Mouse (Mus musculus): ENCODE results near the gene Os9.
"Not testable (repeated sequence)": the region's sequence is repeated elsewhere in the genome, so short reads cannot be mapped to it uniquely, and the experiment has no call there.

Gene Os9

GRCm38 (mm10) chr10:127063913-127064870 is 56.7 kb downstream of the Os9 start:
- no peak for DNase-seq (ENCODE audit: low spot score)

DNA sequence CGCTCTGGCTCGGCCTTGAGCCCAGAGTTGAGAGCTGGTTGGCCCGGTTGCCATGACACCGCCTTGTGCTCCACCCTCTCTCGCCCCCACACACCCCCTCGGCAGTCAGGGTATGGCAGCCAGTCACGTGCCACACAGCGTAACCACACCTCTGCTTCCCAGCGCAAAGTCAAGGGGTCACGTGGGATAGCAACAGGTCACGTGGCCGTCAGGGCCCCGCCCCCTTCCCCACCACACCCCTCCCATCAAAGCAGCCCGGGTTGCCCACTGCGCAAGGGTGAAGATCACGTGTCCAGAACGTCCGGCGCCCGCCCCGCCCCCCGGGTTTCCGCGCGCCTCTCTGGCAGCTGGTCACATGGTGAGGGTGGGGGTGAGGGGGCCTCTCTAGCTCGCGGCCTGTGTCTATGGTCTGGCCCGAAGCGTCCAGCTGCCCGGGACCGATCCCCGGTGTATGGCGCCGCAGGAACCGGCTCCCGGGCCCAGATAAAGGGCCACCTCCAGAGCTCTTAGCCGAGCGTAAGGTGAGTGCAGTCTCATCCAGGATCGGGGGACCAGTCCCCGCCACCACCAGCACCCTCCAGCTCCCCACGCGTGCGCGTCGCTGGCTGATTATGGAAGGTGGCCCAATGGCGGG is 57.6 kb downstream of the Os9 start, which contains the start of gene Cdk4:
Cdk4 (plus strand) TSS at position 296 of the 634 bp plus-strand sequence.
- peak; percentile 85 for DNase-seq (ENCODE audit: low spot score)

- DNase-seq (ENCODE audit: low spot score), result no peak
These were observed 58.4 kb downstream of the Os9 start for GRCm38 (mm10) chr10:127062503-127062902.

GRCm38 (mm10) chr10:127062101-127062500 is 58.8 kb downstream of the Os9 start:
- DNase-seq (ENCODE audit: low spot score), result not testable (repeated sequence)

GRCm38 (mm10) chr10:127061513-127061912 is 59.4 kb downstream of the Os9 start:
- DNase-seq (ENCODE audit: low spot score), result no peak

DNA sequence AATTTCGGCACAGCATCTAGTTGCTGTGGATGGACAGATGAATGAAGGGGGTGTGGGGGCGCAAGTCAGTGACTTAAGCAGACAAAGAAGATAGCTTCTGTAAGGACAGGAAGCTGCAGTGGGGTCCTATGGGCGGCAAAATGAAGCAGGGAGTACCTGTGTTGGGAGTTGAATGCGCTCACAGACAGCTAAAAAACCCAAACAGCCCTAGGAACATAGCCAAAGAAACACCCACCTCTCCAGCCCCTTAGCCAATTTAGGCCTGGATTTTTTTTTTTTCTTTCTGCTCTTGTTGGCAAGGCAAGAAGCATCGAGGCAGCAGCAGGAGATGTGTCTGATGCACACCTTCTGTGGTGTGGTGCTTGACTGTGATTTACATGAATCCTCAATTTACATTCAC is 59.8 kb downstream of the Os9 start:
- no peak for DNase-seq (ENCODE audit: low spot score)

- DNase-seq (ENCODE audit: low spot score), result peak; percentile 48
These were observed 60.7 kb downstream of the Os9 start, which contains the start of gene March9 for GRCm38 (mm10) chr10:127059968-127060916. TSS of gene March9 (minus strand) at chr10:127060184.

GRCm38 (mm10) chr10:127059174-127059967 is 61.6 kb downstream of the Os9 start:
- DNase-seq (ENCODE audit: low spot score), result no peak

DNA sequence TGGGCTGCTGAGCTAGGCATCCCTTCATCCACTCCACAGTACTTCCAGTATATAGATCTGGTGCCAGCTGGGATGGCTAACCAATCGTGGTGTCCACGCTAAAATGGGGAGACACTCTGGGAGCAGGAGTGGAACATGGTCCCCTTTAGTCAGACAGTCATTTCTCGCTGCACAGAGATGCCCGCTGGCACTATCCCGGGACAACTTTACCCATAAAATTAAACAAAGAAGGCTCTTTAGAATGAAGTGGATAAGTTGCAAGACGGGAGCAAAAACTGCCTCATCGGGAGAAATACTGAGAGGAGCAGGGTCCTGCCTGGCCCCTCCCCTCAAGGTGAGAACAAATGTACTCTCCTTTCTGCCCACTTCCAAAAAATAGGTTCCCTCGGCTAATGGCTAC is 62.2 kb downstream of the Os9 start:
- DNase-seq (ENCODE audit: low spot score), result no peak

DNA sequence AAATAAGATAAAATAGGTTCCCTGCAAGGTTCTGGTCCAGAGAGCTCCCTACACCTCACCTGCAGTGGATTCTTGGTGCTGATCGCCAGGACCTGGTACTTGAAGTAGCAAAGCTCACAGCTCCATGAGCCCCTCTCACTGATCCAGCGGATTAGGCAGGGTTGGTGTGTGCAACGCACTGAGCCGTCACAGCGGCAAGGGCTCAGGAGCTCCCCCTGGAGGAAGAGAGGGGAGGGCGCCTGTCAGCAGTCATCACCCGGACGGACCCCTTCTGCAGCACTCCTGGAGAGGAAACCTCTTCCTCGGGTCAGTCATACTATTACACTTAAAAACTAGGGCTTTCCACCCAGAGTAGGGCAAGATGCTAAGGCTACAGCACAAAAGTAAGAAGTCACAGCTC is 62.8 kb downstream of the Os9 start:
- DNase-seq (ENCODE audit: low spot score), result peak; percentile 57

DNA sequence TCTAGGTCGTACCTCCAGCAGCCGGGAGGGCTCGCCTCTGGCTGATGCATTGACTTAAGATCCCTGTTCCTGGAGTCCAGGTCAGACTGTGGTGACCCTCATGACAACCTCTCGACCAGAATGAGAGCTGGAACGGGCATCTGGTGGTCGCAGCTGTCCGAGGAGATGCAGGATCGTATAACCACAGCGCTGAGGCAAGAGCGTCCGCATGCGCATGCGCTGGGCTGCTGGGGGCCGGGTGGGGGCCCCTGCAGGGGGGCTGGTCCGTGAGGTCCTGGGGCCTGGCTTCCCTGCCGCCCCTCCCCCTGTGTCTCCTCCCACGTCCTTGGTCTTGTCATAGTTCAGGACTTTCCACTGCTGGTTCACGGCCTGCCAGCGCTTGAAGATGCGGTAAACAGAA is 64.4 kb downstream of the Os9 start:
- no peak for DNase-seq (ENCODE audit: low spot score)

DNA sequence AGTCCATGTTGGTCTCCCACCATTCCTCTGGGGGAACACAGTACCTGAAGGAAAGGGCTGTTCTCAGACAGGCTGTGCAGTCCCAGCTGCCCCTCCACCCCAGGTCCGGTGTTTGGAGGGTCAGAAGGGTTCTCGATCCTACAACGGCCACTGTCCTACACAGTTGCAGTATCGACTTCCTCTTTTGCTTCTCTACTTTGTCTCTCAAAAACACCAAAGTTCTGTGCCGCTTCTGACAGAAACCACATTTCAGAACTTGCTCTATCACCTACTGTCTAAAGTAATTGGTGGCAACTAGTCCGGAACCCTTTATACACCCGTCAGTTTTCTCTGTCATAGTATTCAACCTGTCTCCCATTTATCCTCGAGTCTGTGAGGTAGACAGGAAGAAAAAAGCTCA is 65.5 kb downstream of the Os9 start:
- DNase-seq (ENCODE audit: low spot score), result no peak

- no peak for DNase-seq (ENCODE audit: low spot score)
These were observed 66.3 kb downstream of the Os9 start for GRCm38 (mm10) chr10:127054646-127055045.

- DNase-seq (ENCODE audit: low spot score), result no peak
These were observed 70.8 kb downstream of the Os9 start for GRCm38 (mm10) chr10:127050119-127050474.

DNA sequence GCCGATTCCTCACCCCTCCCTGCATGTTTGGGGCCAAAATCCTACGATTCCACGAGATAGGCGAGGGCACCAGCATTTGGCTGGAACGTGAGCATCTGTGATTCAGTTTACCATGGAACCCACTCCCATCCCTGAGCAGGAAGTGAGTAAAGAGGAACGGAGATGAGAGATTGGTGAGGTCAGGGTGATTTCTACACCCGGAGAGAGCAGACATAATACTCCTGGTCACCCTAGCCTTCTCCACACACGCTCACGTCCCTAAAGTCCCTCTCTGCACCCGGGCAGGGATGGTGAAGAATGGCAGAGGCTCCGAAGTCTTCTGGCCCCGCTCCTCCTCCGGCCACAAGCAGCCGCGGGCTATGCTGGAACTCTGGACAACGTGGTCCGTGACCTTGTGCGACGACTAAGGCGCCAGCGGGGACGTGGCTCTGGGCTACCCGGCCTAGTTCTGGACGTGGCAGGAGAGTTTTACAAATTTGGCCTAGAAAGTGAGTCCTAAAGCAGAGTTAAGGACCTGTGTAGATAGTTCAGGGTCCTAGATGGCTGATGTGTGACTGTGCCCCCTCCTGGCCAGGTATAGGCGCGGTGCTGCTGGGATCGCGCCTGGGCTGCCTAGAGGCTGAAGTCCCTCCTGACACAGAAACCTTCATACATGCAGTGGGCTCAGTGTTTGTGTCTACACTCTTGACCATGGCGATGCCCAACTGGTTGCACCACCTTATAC is 71.4 kb downstream of the Os9 start:
- DNase-seq (ENCODE audit: low spot score), result no peak

GRCm38 (mm10) chr10:127048608-127049394 is 72.1 kb downstream of the Os9 start:
- DNase-seq (ENCODE audit: low spot score), result no peak

GRCm38 (mm10) chr10:127047954-127048353 is 73.0 kb downstream of the Os9 start, which contains the start of gene Cyp27b1:
TSS of gene Cyp27b1 (plus strand) at chr10:127048250.
- DNase-seq (ENCODE audit: low spot score), result no peak
